Mouse (Mus musculus): ENCODE data around the gene Vmn1r10. TPM values are rescaled to one million over a fixed set of nuclear protein-coding genes. Genes with fewer than 3 reads are reported as not detected.

Vmn1r10 gene
- total and polyA plus RNA-seq, 3 experiments: not detected

GRCm38 (mm10) chr6:57133155-57133554 is 23.9 kb downstream of the Vmn1r10 start, which contains the start of gene Vmn1r11:
TSS of gene Vmn1r11 (plus strand) at chr6:57133455.
- Histone ChIP-seq H3K27me3 (replicated peaks) (no peaks in the 10 kb centered on the region), H3K4me2 (ENCODE audit: insufficient read depth, low read depth, poor library complexity, severe bottlenecking) (no peak within 1 kb of the TSS), H3K9me3 (replicated peaks; ENCODE audit: low read length) (no peaks in the 10 kb centered on the region), H3K79me2 (replicated peaks; ENCODE audit: control insufficient read depth, extremely low read depth, insufficient read depth, poor library complexity, severe bottlenecking) (no peaks in the 10 kb centered on the region), H3K9ac (ENCODE audit: insufficient read depth, low read depth) (no peak within 1 kb of the TSS), H3K4me1 (ENCODE audit: control insufficient read depth in 1 of 2, insufficient read depth in 2 of 2) (no peaks in the 10 kb centered on the region), H3K4me3 (replicated peaks in 1 of 3; ENCODE audit: low read depth in 2 of 3, low read length in 2 of 3, poor library complexity in 1 of 3) (no peak within 1 kb of the TSS), H3K36me3 (replicated peaks in 1 of 2; ENCODE audit: control insufficient read depth in 1 of 2, insufficient read depth in 1 of 2, low read length in 1 of 2) (no peaks in the 10 kb centered on the region), H3K27ac (ENCODE audit: insufficient read depth, low read depth) (no peak within 1 kb of the TSS)
- DNase-seq (ENCODE audit: extremely low read depth): no peak
- TF ChIP-seq GABPA (IDR thresholded peaks at IDR 0.05; ENCODE audit: insufficient replicate concordance, low read depth, low read length) (no peak), MAX (IDR thresholded peaks at IDR 0.05; ENCODE audit: low read length) (no peak), MYC (IDR thresholded peaks at IDR 0.05; ENCODE audit: low read depth, low read length) (no peak), USF2 (conservative IDR thresholded peaks at IDR 0.05; ENCODE audit: low read depth, low read length) (no peak), TCF12 (IDR thresholded peaks at IDR 0.05; ENCODE audit: low read depth, low read length) (no peak), CHD2 (IDR thresholded peaks at IDR 0.05; ENCODE audit: low read length) (no peak), MAZ (IDR thresholded peaks at IDR 0.05; ENCODE audit: low read depth, low read length) (no peak), CTCF (conservative IDR thresholded peaks at IDR 0.05 in 1 of 2, IDR thresholded peaks at IDR 0.05 in 1 of 2; ENCODE audit: low read depth in 2 of 2, low read length in 2 of 2) (no peak), MEF2A (IDR thresholded peaks at IDR 0.05; ENCODE audit: borderline replicate concordance, low read depth, low read length) (no peak), IRF4 (IDR thresholded peaks at IDR 0.05; ENCODE audit: low read depth, low read length) (no peak)
- in situ Hi-C loops (cut with MboI; ENCODE audit: low pct_ligation_motif_present, low pct_unique_long_range_greater_than_20kb, low sequenced_read_pairs) (no loop called here), dilution Hi-C loops (cut with MboI; ENCODE audit: extremely low pct_ligation_motif_present, extremely low pct_unique_long_range_greater_than_20kb, low sequenced_read_pairs) (no loop called here)

- in situ Hi-C loops (cut with MboI; ENCODE audit: low pct_ligation_motif_present, low pct_unique_long_range_greater_than_20kb, low sequenced_read_pairs) (no loop called here), dilution Hi-C loops (cut with MboI; ENCODE audit: extremely low pct_ligation_motif_present, extremely low pct_unique_long_range_greater_than_20kb, low sequenced_read_pairs) (no loop called here)
- no peak for DNase-seq (ENCODE audit: extremely low read depth)
- Histone ChIP-seq H3K9ac (ENCODE audit: insufficient read depth, low read depth) (no peak within 1 kb of the TSS), H3K4me1 (ENCODE audit: control insufficient read depth in 1 of 2, insufficient read depth in 2 of 2) (no peaks in the 10 kb centered on the region), H3K27me3 (replicated peaks) (no peaks in the 10 kb centered on the region), H3K4me3 (replicated peaks in 1 of 3; ENCODE audit: low read depth in 2 of 3, low read length in 2 of 3, poor library complexity in 1 of 3) (no peak within 1 kb of the TSS), H3K27ac (ENCODE audit: insufficient read depth, low read depth) (no peak within 1 kb of the TSS), H3K9me3 (replicated peaks; ENCODE audit: low read length) (no peaks in the 10 kb centered on the region), H3K36me3 (replicated peaks in 1 of 2; ENCODE audit: control insufficient read depth in 1 of 2, insufficient read depth in 1 of 2, low read length in 1 of 2) (no peaks in the 10 kb centered on the region), H3K4me2 (ENCODE audit: insufficient read depth, low read depth, poor library complexity, severe bottlenecking) (no peak within 1 kb of the TSS), H3K79me2 (replicated peaks; ENCODE audit: control insufficient read depth, extremely low read depth, insufficient read depth, poor library complexity, severe bottlenecking) (no peaks in the 10 kb centered on the region)
- TF ChIP-seq E2F4 (IDR thresholded peaks at IDR 0.05; ENCODE audit: insufficient replicate concordance, low read depth, low read length): no peak
- TF ChIP-seq EP300 (IDR thresholded peaks at IDR 0.05; ENCODE audit: low read length): no peak
- no peak for TF ChIP-seq MAX (IDR thresholded peaks at IDR 0.05; ENCODE audit: low read length)
- TF ChIP-seq PAX5 (IDR thresholded peaks at IDR 0.05; ENCODE audit: low read length): no peak
- no peak for TF ChIP-seq POLR2A (IDR thresholded peaks at IDR 0.05; ENCODE audit: low read depth, low read length)
- no peak for TF ChIP-seq MYC (IDR thresholded peaks at IDR 0.05; ENCODE audit: low read depth, low read length)
- TF ChIP-seq RAD21 (IDR thresholded peaks at IDR 0.05; ENCODE audit: low read depth, low read length): no peak
- TF ChIP-seq CHD1 (IDR thresholded peaks at IDR 0.05; ENCODE audit: low read depth, low read length): no peak
- TF ChIP-seq USF2 (conservative IDR thresholded peaks at IDR 0.05; ENCODE audit: low read depth, low read length): no peak
- no peak for TF ChIP-seq ELF1 (IDR thresholded peaks at IDR 0.05; ENCODE audit: low read depth, low read length)
- TF ChIP-seq ZC3H11A (IDR thresholded peaks at IDR 0.05; ENCODE audit: low read depth, low read length): no peak
- TF ChIP-seq SIN3A (IDR thresholded peaks at IDR 0.05; ENCODE audit: low read length): no peak
- no peak for TF ChIP-seq CTCF (conservative IDR thresholded peaks at IDR 0.05 in 1 of 2, IDR thresholded peaks at IDR 0.05 in 1 of 2; ENCODE audit: low read depth in 2 of 2, low read length in 2 of 2)
- TF ChIP-seq MXI1 (IDR thresholded peaks at IDR 0.05; ENCODE audit: low read depth, low read length): no peak
- no peak for TF ChIP-seq UBTF (IDR thresholded peaks at IDR 0.05; ENCODE audit: low read depth, low read length)
- TF ChIP-seq BHLHE40 (IDR thresholded peaks at IDR 0.05; ENCODE audit: low read depth, low read length): no peak
- no peak for TF ChIP-seq USF1 (IDR thresholded peaks at IDR 0.05; ENCODE audit: low read depth, low read length)
- no peak for TF ChIP-seq NRF1 (IDR thresholded peaks at IDR 0.05; ENCODE audit: low read depth, low read length)
- TF ChIP-seq NELFE (IDR thresholded peaks at IDR 0.05; ENCODE audit: low read depth, low read length): no peak
Observed at GRCm38 (mm10) chr6:57156619-57157018, 47.4 kb downstream of the Vmn1r10 start, which contains the start of gene Vmn1r12. TSS of gene Vmn1r12 (plus strand) at chr6:57156919.
